Mouse (Mus musculus): Measurements from ENCODE around the gene Gm21985.

The Gm21985 gene

GRCm38 (mm10) chr2:112266242-112266592, at the start of gene Gm21985:
TSS of gene Gm21985 (plus strand) at chr2:112266314.
- DNase-seq (ENCODE audit: low spot score in 2 of 2) = peak; percentile 46 to 49

GRCm38 (mm10) chr2:112217614-112218013, 48.5 kb upstream of the Gm21985 start:
- DNase-seq (ENCODE audit: low spot score in 2 of 2) = no peak

- DNase-seq (ENCODE audit: low spot score in 2 of 2) = no peak
Observed at GRCm38 (mm10) chr2:112220880-112221279, 45.2 kb upstream of the Gm21985 start.

- DNase-seq (ENCODE audit: low spot score in 2 of 2) = no peak
Observed at GRCm38 (mm10) chr2:112222607-112223006, 43.5 kb upstream of the Gm21985 start.

- DNase-seq (ENCODE audit: low spot score in 2 of 2) = no peak
Observed at GRCm38 (mm10) chr2:112224356-112224755, 41.8 kb upstream of the Gm21985 start.

- no peak for DNase-seq (ENCODE audit: low spot score in 2 of 2)
Observed at GRCm38 (mm10) chr2:112232623-112233022, 33.5 kb upstream of the Gm21985 start.

- DNase-seq (ENCODE audit: low spot score in 2 of 2) = no peak
Observed at GRCm38 (mm10) chr2:112236620-112237019, 29.5 kb upstream of the Gm21985 start.

GRCm38 (mm10) chr2:112238006-112238405, 28.1 kb upstream of the Gm21985 start:
- DNase-seq (ENCODE audit: low spot score in 2 of 2) = no peak

- DNase-seq (ENCODE audit: low spot score in 2 of 2) = peak; percentile 91 to 92
Observed at GRCm38 (mm10) chr2:112239212-112239934, 26.7 kb upstream of the Gm21985 start, which contains the start of gene Lpcat4. TSS of gene Lpcat4 (plus strand) at chr2:112239468.

GRCm38 (mm10) chr2:112239935-112240721, 26.0 kb upstream of the Gm21985 start:
- peak; percentile 45 to 53 for DNase-seq (ENCODE audit: low spot score in 2 of 2)

- DNase-seq (ENCODE audit: low spot score in 2 of 2) = no peak
Observed at GRCm38 (mm10) chr2:112241787-112242186, 24.3 kb upstream of the Gm21985 start.

- DNase-seq (ENCODE audit: low spot score in 2 of 2) = no peak
Observed at GRCm38 (mm10) chr2:112245307-112245706, 20.8 kb upstream of the Gm21985 start.

- DNase-seq (ENCODE audit: low spot score in 2 of 2) = no peak
Observed at GRCm38 (mm10) chr2:112246193-112246592, 19.9 kb upstream of the Gm21985 start.

- DNase-seq (ENCODE audit: low spot score in 2 of 2) = no peak
Observed at GRCm38 (mm10) chr2:112247323-112247722, 18.8 kb upstream of the Gm21985 start.

- no peak for DNase-seq (ENCODE audit: low spot score in 2 of 2)
Observed at GRCm38 (mm10) chr2:112249780-112250453, 16.2 kb upstream of the Gm21985 start.

- DNase-seq (ENCODE audit: low spot score in 2 of 2) = no peak
Observed at GRCm38 (mm10) chr2:112254675-112255515, 11.2 kb upstream of the Gm21985 start.

- DNase-seq (ENCODE audit: low spot score in 2 of 2) = no peak
Observed at GRCm38 (mm10) chr2:112259241-112259962, 6.7 kb upstream of the Gm21985 start, which contains the start of gene Nutm1. TSS of gene Nutm1 (minus strand) at chr2:112259291.

GRCm38 (mm10) chr2:112261748-112262653, 4.1 kb upstream of the Gm21985 start, which contains the start of gene Nop10:
TSS of gene Nop10 (plus strand) at chr2:112261926.
- peak; percentile 92 to 93 for DNase-seq (ENCODE audit: low spot score in 2 of 2)

- no peak for DNase-seq (ENCODE audit: low spot score in 2 of 2)
Observed at GRCm38 (mm10) chr2:112262779-112263295, 3.3 kb upstream of the Gm21985 start.

Measured in right cerebral cortex, adult 2 months (tissue).